Mouse (Mus musculus) liver, embryonic 14.5 days (tissue): ENCODE results near the gene Clpsl2.

ENCODE experiments used
- CTCF ChIP-seq: IDR thresholded peaks from 2 replicates; pipeline ENCODE4 v1.5.1; 2016; ENCODE audit warnings: antibody characterized with exemption, low read depth, control low read depth
- EP300 ChIP-seq: IDR thresholded peaks from 2 replicates; pipeline ENCODE4 v1.6.1; 2016; ENCODE audit warnings: antibody characterized with exemption, low read depth

DNA sequence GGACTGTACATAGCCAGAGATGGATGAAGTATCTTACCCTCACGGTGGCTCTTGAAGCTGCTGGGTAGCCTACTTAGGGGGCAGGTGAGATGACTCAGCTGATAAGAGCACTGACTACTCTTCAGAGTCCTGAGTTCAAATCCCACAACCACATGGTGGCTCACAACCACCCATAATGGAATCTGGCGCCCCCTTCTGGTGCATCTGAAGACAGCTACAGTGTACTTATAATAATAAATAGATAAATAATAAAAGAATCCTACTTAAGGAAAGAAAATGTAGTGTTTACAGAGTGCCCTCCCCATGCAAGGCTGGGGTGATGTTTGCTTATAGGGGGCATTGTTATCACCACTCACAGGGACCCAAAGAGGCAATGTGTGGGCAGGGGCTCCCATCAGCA is 31.8 kb downstream of the Clpsl2 start:
- TF ChIP-seq CTCF (peak; percentile 31; the same call in 1 of the 2 replicates), EP300 (no peak)
